Mouse (Mus musculus) gastrocnemius, adult 2 months (tissue): ENCODE data around the gene Abcc2. TPM values are rescaled to one million over a fixed set of nuclear protein-coding genes. Genes with fewer than 3 reads are reported as not detected.

ENCODE experiments used
- DNase-seq: peaks from one replicate; pipeline ENCODE4 v3.0.0; 2022
- H3K27ac ChIP-seq: fragments of 200-600 bp; 2 replicates; pipeline ENCODE4 v1.8.1; 2022; ENCODE audit warnings: mild to moderate bottlenecking
- H3K4me3 ChIP-seq: fragments of 200-600 bp; 2 replicates; pipeline ENCODE4 v1.8.1; 2022; ENCODE audit warnings: mild to moderate bottlenecking, moderate library complexity
- CTCF ChIP-seq: fragments of 200-600 bp; IDR thresholded peaks from 2 replicates; pipeline ENCODE4 v1.8.1; 2022; ENCODE audit warnings: antibody characterized with exemption, mild to moderate bottlenecking, moderate library complexity
- intact Hi-C: fragments of 180-260 bp; cut with DNase I; formaldehyde crosslinking; loops from one replicate; pipeline ENCODE4 v1.15.1; 2025
- long read RNA-seq, 2 experiments: library from polyadenylated mRNA; stranded (forward); transcript quantifications; one replicate each; pipeline ENCODE4 v2.0.0; 2021
- total RNA-seq, 2 experiments: library from RNA; stranded (reverse); gene quantifications; 2 replicates each; pipeline ENCODE4 v1.2.3; 2021

The Abcc2 gene
- total RNA-seq: not detected
- long read RNA-seq, experiment 1: 0 reads
- long read RNA-seq, experiment 2: 0 reads

DNA sequence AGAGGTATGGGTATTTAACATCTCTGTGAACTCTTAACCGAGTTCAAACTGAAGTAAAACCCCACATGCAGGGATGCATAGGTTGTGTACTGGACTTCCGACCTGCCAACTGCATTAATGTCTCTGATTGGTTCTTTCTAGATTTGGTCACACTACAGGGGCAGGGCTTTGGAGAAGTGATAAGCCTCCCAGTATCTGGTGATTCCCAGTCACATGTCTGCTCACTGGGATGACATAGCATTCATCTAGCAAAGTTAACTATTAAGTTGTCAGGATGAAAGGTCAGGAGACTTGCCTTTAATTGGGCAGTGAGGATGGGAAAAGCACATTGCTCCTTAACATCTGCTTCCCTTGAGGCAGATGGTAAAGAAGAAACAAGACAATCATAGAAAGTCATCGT, at the start of gene Abcc2:
Abcc2 (plus strand) TSS at position 213 of the 400 bp plus-strand sequence.
- Histone ChIP-seq H3K27ac (no peak within 1 kb of the TSS), H3K4me3 (no peak within 1 kb of the TSS)
- DNase-seq: no peak
- TF ChIP-seq CTCF: no peak
- intact Hi-C loops: no loop called here

DNA sequence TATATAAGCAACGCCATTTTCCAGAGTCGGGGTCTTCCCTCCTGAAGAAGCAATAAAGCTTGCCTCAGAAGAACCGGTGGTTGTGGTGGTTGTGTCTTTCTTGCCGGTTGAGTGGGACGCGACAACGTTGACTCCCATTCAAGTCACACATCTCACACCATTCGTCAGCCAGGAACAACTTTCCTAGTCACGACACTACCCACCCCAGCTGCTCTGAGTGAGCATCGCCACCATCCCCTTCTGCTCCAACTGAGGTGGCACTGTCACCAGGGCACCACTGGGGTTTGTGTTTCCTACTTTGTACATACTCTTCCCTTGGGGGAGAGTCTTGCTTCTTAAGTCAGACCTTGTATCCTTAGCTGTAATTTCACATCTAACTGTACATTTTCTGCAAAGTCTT, 43.6 kb upstream of the Abcc2 start:
- H3K4me3 ChIP-seq: no peak overlapping the region
- TF ChIP-seq CTCF: no peak
- no peak for DNase-seq
- intact Hi-C loops: no loop called here
- H3K27ac ChIP-seq: no peak overlapping the region

DNA sequence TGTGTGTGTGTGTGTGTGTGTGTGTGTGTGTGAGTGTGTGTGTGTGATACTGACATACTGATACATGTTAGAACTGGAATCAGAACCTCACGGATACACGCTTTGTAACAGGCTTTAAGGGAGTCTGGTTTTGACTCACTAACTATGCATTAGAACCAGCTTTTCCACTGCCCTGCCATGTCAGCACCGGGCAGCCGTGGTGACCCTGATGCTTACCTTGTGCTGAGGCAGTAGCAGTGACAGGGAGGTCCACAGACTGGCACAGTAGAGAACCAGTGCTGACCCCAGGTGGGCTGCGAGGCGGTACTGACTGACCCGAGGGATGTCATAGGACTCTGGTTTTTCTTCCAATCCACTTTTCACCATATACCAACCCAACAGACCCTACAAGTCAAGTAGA, 38.6 kb upstream of the Abcc2 start:
- DNase-seq: no peak
- no peak for TF ChIP-seq CTCF
- intact Hi-C loops: no loop called here
- no peak overlapping the region for H3K27ac ChIP-seq
- H3K4me3 ChIP-seq: no peak overlapping the region

- no peak for DNase-seq
- H3K27ac ChIP-seq: no peak overlapping the region
- no peak overlapping the region for H3K4me3 ChIP-seq
- intact Hi-C loops: no loop called here
- TF ChIP-seq CTCF: no peak
Measured at GRCm38 (mm10) chr19:43745740-43746139, 36.3 kb upstream of the Abcc2 start.

DNA sequence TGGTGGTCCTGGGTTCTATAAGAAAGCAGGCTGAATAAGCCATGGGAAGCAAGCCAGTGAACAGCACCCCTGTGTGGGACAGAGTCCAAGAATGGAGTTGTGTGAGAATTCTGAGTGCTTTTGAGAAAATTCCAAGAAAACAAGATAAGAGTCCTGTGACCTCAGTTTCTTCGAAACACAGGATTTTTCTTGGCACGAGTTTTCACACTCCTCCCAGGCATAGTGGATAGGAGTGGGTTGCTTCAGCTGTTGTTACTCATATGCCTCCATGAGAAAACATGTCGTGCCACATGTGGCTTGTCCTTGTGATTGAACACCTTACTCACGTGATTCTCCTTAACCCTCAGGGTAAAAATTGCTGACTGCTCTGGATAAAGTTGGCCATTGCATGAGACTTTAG, 34.1 kb upstream of the Abcc2 start:
- intact Hi-C loops: no loop called here
- no peak for TF ChIP-seq CTCF
- no peak for DNase-seq
- Histone ChIP-seq H3K27ac (no peak overlapping the region), H3K4me3 (no peak overlapping the region)

DNA sequence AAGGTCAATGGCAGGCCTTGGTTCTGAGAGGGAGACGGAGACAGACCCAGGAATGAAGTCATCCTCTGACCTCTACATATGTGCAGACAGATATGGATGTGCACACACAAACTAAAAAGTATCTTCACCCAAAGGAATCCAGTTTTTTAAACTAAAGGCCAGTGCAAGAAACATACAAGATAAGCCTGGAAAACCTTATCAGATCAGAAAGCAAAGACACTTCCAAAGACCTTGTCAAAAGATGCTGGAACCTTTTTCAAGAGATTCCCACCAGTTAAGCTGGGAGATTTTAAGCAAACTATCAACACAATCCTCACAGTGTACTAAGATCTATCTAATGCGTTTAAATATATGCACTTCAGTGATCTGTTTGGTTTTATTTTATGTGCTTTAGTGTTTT, 32.0 kb upstream of the Abcc2 start:
- Histone ChIP-seq H3K4me3 (no peak overlapping the region), H3K27ac (no peak overlapping the region)
- no peak for TF ChIP-seq CTCF
- intact Hi-C loops: no loop called here
- no peak for DNase-seq

GRCm38 (mm10) chr19:43752489-43753225, 29.3 kb upstream of the Abcc2 start, which contains the start of the genes Cutc and Cox15:
Gene Cutc (plus strand): TSS chr19:43752996.
Gene Cox15 (minus strand): TSS chr19:43753000.
- H3K27ac ChIP-seq: peak within 1 kb of the TSS; percentile 97
- DNase-seq: peak; percentile 99
- peak within 1 kb of the TSS; percentile 93 for H3K4me3 ChIP-seq
- no peak for TF ChIP-seq CTCF
- intact Hi-C loops: loop anchor here (1.0 to 2.0 kb wide), 2 partner anchors 64 to 222 kb away; partner anchors contain the start of gene Entpd7

DNA sequence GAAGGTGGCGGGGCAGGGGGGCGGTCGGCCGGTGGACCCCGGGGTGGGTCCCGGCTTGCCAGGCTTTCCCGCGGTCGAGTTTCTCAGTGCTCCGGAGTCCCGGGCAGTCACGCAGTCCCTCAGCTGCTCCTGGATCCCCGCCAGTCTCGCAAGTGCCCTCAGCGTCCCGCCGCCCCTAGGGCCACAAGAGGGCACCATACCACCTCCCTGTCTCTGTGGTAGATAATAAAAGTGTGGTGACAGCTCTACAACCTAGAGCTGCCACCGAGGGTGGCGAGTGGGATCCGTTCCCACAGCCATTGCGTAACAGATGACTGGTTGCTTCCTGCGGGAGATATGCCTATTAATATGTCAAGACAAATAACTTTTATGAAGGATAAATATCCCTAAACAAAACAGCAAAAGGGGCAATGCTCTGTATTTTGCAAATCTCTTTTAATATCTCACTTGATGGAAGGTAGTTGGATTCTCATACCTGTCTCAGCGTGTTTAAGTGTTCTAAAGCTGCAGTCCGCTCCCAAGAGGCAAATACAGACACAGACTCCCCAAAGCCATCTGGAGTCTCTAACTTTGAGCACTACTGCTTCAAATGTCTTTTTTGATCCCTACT, 28.7 kb upstream of the Abcc2 start:
- peak overlapping the region; percentile 93 for H3K4me3 ChIP-seq
- intact Hi-C loops: loop anchor here (1.0 to 2.0 kb wide), 2 partner anchors 65 to 223 kb away; partner anchors contain the start of gene Entpd7
- TF ChIP-seq CTCF: peak; percentile 85
- peak; percentile 95 for DNase-seq
- H3K27ac ChIP-seq: peak overlapping the region; percentile 97

DNA sequence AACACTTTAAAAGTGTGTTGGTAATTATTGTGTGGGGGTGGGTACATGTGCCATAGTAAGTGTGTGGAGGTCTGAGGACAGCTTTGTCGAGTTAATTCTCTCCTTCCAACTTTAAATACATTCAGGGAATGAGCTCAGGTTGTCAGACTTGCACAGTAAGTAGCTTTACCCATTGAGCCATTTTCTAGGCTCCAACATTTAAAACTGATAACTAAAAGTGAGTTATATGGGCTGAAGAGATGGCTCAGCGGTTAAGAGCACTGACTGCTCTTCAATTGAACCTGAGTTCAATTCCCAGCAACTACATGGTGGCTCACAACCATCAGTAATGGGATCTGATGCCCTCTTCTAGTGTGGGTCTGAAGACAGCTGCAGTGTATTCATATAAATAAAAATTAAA, 27.8 kb upstream of the Abcc2 start:
- no peak for DNase-seq
- intact Hi-C loops: no loop called here
- H3K27ac ChIP-seq: peak overlapping the region; percentile 97
- no peak overlapping the region; the same call in 1 of the 2 replicates for H3K4me3 ChIP-seq
- no peak for TF ChIP-seq CTCF

- intact Hi-C loops: no loop called here
- no peak overlapping the region for H3K27ac ChIP-seq
- no peak for DNase-seq
Measured at GRCm38 (mm10) chr19:43754872-43755271, 27.1 kb upstream of the Abcc2 start.

DNA sequence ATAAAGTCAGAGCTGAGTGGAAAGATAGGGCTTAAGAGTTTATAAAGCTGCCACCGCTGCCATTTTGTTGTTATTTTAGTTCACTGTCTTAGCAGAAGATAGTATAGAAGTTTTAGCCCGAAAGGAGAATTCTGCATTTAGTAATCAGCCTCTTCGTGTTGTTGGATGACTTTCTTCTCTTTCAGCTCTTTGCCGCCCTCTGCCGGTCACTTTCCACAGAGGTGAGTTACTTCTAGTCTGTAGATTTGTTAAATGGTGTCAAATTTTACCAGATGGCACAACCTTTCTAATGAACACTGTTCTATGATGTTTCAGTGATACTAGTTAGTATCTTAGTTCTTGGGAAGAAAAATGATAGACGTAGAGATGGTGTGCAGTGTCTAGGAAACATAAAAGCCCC, 21.5 kb upstream of the Abcc2 start:
- intact Hi-C loops: no loop called here
- Histone ChIP-seq H3K27ac (no peak overlapping the region), H3K4me3 (no peak overlapping the region)
- peak; percentile 77 for DNase-seq
- TF ChIP-seq CTCF: peak; percentile 73

More at GRCm38 (mm10) chr19:43754872-43755271, 27.1 kb upstream of the Abcc2 start:
- TF ChIP-seq CTCF: no peak
- H3K4me3 ChIP-seq: no peak overlapping the region

- intact Hi-C loops: no loop called here
- no peak overlapping the region for H3K27ac ChIP-seq
- DNase-seq: no peak
- H3K4me3 ChIP-seq: no peak overlapping the region
- TF ChIP-seq CTCF: peak; percentile 25; the same call in 1 of the 2 replicates
Measured at GRCm38 (mm10) chr19:43761543-43762256, 20.3 kb upstream of the Abcc2 start.

GRCm38 (mm10) chr19:43762410-43762809, 19.6 kb upstream of the Abcc2 start:
- TF ChIP-seq CTCF: no peak
- intact Hi-C loops: no loop called here
- no peak overlapping the region for H3K4me3 ChIP-seq
- no peak for DNase-seq
- H3K27ac ChIP-seq: no peak overlapping the region
